In the genomic region with DNA sequence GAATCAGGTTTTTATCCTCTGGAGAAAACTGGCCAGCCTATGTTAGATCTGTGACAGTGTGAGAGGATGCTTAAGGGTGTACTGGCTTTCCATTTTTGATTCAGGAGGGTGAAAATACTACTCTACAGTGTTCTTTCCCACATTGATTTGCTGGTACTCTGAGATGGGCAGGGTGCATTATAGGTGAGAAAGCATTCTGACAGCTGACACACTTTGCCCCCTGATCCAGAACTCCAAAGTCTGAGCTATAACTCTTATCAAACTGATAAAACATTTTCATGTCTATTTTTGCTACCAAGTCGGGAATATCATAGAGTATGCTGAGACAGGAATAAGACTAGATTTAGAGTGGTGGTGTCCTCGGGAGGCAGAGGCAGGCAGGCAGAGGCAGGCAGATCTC, we compare ENCODE assay signal across 14 mouse cellular contexts.
"Had no signal": no experiment of that assay in that cellular context is flagged by ENCODE, and none has a peak within 500 bp of the region (broad histone marks: within the 10 kb centered on the region; RNA-seq: fewer than 3 reads in every experiment).

No protein-coding gene starts in this region.

- H3K27ac ChIP-seq: kidney, postnatal 0 days; left cerebral cortex, adult 2 months; liver, embryonic 13.5 days; macrophage; stomach, embryonic 15.5 days had no signal

- H3K9ac ChIP-seq: liver, embryonic 13.5 days; lung, embryonic 14.5 days; stomach, embryonic 15.5 days had no signal

- H3K4me2 ChIP-seq: lung, embryonic 14.5 days; stomach, embryonic 15.5 days had no signal

- H3K4me3 ChIP-seq: left cerebral cortex, adult 2 months; liver, embryonic 13.5 days; stomach, embryonic 15.5 days had no signal

- H3K36me3 ChIP-seq: liver, embryonic 13.5 days; stomach, embryonic 15.5 days had no signal

- H3K9me3 ChIP-seq: liver, embryonic 13.5 days; stomach, embryonic 15.5 days had no signal

- DNase-seq: kidney, adult 2 months; kidney, postnatal 36 days; layer of hippocampus, postnatal 36 days; liver, embryonic 13.5 days; lung, embryonic 14.5 days; right cerebral cortex, postnatal 4 days; spleen, adult 18-20 months; thymus, postnatal 25 days had no signal

- ATAC-seq: lung, postnatal 0 days; midbrain, embryonic 16.5 days had no signal

- H3K27me3 ChIP-seq: liver, embryonic 13.5 days; stomach, embryonic 15.5 days had no signal
